Mouse (Mus musculus) A20 (cell line): ENCODE measurements at regions not wholly inside any gene's neighbourhood (a gene's known extent, or its start where the extent isn't known, plus 50 kb on each side); places are given as distances from the start of the nearest gene placed in this dataset.

Source experiments
- DNase-seq: peaks from one replicate; pipeline ENCODE4 v3.0.0-alpha.2; 2011; ENCODE audit warnings: low read depth, low spot score

GRCm38 (mm10) chr3:112985094-112985636 lies 273.5 kb downstream of the Amy2a5 start:
- no peak for DNase-seq

GRCm38 (mm10) chr3:112953403-112954050 lies 305.1 kb downstream of the Amy2a5 start:
- DNase-seq, result no peak

- no peak for DNase-seq
Observed at GRCm38 (mm10) chr3:112952227-112952626, 306.4 kb downstream of the Amy2a5 start.

DNA sequence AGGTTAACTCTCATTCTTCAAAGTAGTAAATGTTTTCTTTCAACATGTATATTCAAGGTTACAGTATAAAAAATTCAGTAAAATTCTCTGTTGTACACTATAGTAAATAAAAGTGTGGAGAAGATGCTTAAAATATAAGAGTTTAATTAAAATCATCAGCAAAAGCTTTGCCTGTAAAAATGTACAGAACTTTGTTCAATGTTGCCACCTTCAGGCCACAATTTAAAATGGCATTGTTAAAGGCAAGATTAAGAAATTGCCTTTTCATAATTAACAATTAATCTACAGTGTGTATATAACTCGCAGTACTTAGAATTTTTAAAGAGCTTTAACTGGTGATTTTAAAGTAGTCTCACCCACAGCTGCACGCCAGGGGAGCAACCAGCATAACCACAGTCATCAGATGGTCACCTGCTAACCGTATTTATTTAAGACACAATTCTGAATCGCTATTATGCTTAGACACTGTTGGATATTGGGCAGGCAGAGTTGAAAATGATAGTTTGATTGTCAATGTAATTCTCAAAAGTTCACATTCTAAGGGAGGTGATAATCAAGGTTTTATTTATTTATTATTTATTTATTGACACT lies 316.5 kb downstream of the Amy2a5 start:
- DNase-seq, result peak; percentile 16
